Mouse (Mus musculus): ENCODE results near the gene Alk.

- TF ChIP-seq CTCF (IDR thresholded peaks at IDR 0.05; ENCODE audit: low read depth, low read length) (no peak), EP300 (IDR thresholded peaks at IDR 0.05; ENCODE audit: insufficient read depth, low read depth, low read length) (no peak)
These were observed 532.6 kb downstream of the Alk start for GRCm38 (mm10) chr17:72071871-72072270.
